Mouse (Mus musculus) neural tube, embryonic 12.5 days (tissue): ENCODE measurements at regions not wholly inside any gene's neighbourhood (a gene's known extent, or its start where the extent isn't known, plus 50 kb on each side); places are given as distances from the start of the nearest gene placed in this dataset.
"Not testable (repeated sequence)": the region's sequence is repeated elsewhere in the genome, so short reads cannot be mapped to it uniquely, and the experiment has no call there.

Source experiments
- ATAC-seq: fragments of 200-750 bp; cut with Nextera tagmentation; 2 replicates; pipeline ENCODE4 v1.8.0; 2017; ENCODE audit warnings: low read depth, mild to moderate bottlenecking, moderate TSS enrichment, moderate library complexity; ENCODE audit not compliant: low FRiP score
- H3K27ac ChIP-seq: fragments of 300-500 bp; sonication (generic); 2 replicates; pipeline ENCODE4 v1.5.1; 2016
- H3K27me3 ChIP-seq: fragments of 300-500 bp; sonication (generic); replicated peaks from 2 replicates; pipeline ENCODE4 v1.6.1; 2016; ENCODE audit warnings: mild to moderate bottlenecking
- H3K36me3 ChIP-seq: fragments of 300-500 bp; sonication (generic); 2 replicates; pipeline ENCODE4 v1.6.1; 2016; ENCODE audit warnings: mild to moderate bottlenecking
- H3K4me1 ChIP-seq: fragments of 300-500 bp; sonication (generic); 2 replicates; pipeline ENCODE4 v1.6.1; 2016
- H3K4me2 ChIP-seq: fragments of 300-500 bp; sonication (generic); replicated peaks from 2 replicates; pipeline ENCODE4 v1.6.1; 2016; ENCODE audit warnings: mild to moderate bottlenecking
- H3K4me3 ChIP-seq: fragments of 300-500 bp; sonication (generic); 2 replicates; pipeline ENCODE4 v1.5.1; 2016
- H3K9ac ChIP-seq: fragments of 300-500 bp; sonication (generic); 2 replicates; pipeline ENCODE4 v1.6.1; 2016; ENCODE audit warnings: mild to moderate bottlenecking
- H3K9me3 ChIP-seq: fragments of 300-500 bp; sonication (generic); 2 replicates; pipeline ENCODE4 v1.6.1; 2016; ENCODE audit warnings: mild to moderate bottlenecking
- WGBS: fragments of 180-500 bp; shearing (Covaris S2); methylation state at CpG from one replicate; pipeline ENCODE4 v1.1.7; 2016; 5-methylcytosine and 5-hydroxymethylcytosine counted together

DNA sequence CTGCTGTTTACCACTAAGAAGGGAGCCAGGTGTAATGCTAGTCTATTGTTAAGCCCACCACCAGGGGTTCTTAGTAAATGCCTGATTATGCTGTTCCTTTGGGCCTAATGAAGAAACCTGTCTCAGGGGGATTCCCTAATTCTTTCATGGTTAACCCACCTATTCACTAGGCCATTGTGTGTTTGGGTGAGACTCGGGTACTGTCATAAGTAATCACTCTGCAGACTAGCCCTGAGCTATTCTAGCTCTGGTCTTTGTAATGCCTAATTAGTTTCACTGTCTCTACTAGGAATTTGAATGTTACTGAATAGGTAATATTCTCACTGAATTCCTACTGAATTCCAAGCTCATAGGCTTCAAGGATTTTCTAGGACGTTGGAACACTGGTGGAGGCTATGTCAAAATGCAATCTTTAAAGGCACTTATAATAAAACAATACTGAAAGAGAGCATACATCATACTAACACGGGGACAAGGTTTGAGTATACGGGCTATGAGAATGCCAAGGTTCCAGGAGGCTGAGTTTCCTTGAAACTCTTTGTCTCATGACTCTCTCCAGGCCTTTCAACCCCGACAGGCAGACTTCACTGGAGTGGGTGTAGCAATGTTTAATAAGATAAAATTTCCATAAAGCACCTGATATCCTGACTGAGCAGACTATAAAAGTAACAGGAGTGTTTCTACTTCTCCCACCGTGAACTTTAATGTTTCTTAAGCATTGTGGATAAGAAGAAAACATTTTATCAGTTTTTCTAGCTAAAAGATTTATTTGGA, 398.0 kb upstream of the Mdga2 start:
- WGBS = 40% methylated on average over 6 of the region's 6 CpGs

GRCm38 (mm10) chr12:67618252-67618651, 395.9 kb upstream of the Mdga2 start:
- Histone ChIP-seq H3K9me3 (no peaks in the 10 kb centered on the region), H3K4me1 (no peaks in the 10 kb centered on the region), H3K27ac (no peak overlapping the region), H3K9ac (no peak overlapping the region), H3K36me3 (no peaks in the 10 kb centered on the region), H3K4me2 (no peak overlapping the region), H3K4me3 (no peak overlapping the region), H3K27me3 (no peaks in the 10 kb centered on the region)
- peak; percentile 53; the same call in 1 of the 2 replicates for ATAC-seq
- 76% methylated on average over 6 of the region's 6 CpGs for WGBS

More for the DNA sequence above, 398.0 kb upstream of the Mdga2 start:
- not testable (repeated sequence) for H3K4me2 ChIP-seq, H3K27ac ChIP-seq, H3K4me3 ChIP-seq, H3K27me3 ChIP-seq, H3K9me3 ChIP-seq, H3K4me1 ChIP-seq, H3K36me3 ChIP-seq, H3K9ac ChIP-seq
- peak; percentile 44; the same call in 1 of the 2 replicates for ATAC-seq

- Histone ChIP-seq H3K27ac (no peak overlapping the region), H3K27me3 (no peaks in the 10 kb centered on the region), H3K9ac (no peak overlapping the region), H3K4me3 (no peak overlapping the region), H3K9me3 (no peaks in the 10 kb centered on the region), H3K4me2 (no peak overlapping the region), H3K4me1 (no peaks in the 10 kb centered on the region), H3K36me3 (no peaks in the 10 kb centered on the region)
- no peak for ATAC-seq
- 86% methylated on average over 3 of the region's 3 CpGs for WGBS
These were observed 376.6 kb upstream of the Mdga2 start for GRCm38 (mm10) chr12:67598927-67599326.
